Mouse (Mus musculus) testis, adult 2 months (tissue): Measurements from ENCODE around the gene Itgb8.

Experiments
- CTCF ChIP-seq: fragments of 200-500 bp; IDR thresholded peaks from 2 replicates; pipeline ENCODE4 v1.5.1; 2012; ENCODE audit warnings: low read depth, mild to moderate bottlenecking, inconsistent platforms, low read length, moderate library complexity; ENCODE audit not compliant: control insufficient read depth, insufficient read depth, insufficient replicate concordance
- POLR2A ChIP-seq: fragments of 200-500 bp; IDR thresholded peaks from 2 replicates; pipeline ENCODE4 v1.6.1; 2012; ENCODE audit warnings: low read depth, mild to moderate bottlenecking, inconsistent platforms, low read length, moderate library complexity; ENCODE audit not compliant: control insufficient read depth

GRCm38 (mm10) chr12:119202766-119203165 lies 35.8 kb downstream of the Itgb8 start:
- TF ChIP-seq CTCF (no peak), POLR2A (no peak)
